Mouse (Mus musculus) left cerebral cortex, postnatal 4 days (tissue): Measurements from ENCODE around the gene Ptgfrn. TPM values are rescaled to one million over a fixed set of nuclear protein-coding genes. Genes with fewer than 3 reads are reported as not detected.

Experiments used
- DNase-seq: peaks from one replicate; pipeline ENCODE4 v3.0.0-alpha.2; 2022
- intact Hi-C: fragments of 180-260 bp; cut with DNase I; formaldehyde crosslinking; loops from one replicate; pipeline ENCODE4 v1.15.1; 2025
- total RNA-seq, 2 experiments: library from RNA; stranded (reverse); gene quantifications; 2 replicates each; pipeline ENCODE4 v1.2.3; 2021

Gene Ptgfrn
- total RNA-seq, 2 experiments from 2014 or later: 60.5 to 62.5 TPM

- no peak for DNase-seq
- intact Hi-C loops: no loop called here
Measured at GRCm38 (mm10) chr3:101117386-101117749, 7.3 kb upstream of the Ptgfrn start.

DNA sequence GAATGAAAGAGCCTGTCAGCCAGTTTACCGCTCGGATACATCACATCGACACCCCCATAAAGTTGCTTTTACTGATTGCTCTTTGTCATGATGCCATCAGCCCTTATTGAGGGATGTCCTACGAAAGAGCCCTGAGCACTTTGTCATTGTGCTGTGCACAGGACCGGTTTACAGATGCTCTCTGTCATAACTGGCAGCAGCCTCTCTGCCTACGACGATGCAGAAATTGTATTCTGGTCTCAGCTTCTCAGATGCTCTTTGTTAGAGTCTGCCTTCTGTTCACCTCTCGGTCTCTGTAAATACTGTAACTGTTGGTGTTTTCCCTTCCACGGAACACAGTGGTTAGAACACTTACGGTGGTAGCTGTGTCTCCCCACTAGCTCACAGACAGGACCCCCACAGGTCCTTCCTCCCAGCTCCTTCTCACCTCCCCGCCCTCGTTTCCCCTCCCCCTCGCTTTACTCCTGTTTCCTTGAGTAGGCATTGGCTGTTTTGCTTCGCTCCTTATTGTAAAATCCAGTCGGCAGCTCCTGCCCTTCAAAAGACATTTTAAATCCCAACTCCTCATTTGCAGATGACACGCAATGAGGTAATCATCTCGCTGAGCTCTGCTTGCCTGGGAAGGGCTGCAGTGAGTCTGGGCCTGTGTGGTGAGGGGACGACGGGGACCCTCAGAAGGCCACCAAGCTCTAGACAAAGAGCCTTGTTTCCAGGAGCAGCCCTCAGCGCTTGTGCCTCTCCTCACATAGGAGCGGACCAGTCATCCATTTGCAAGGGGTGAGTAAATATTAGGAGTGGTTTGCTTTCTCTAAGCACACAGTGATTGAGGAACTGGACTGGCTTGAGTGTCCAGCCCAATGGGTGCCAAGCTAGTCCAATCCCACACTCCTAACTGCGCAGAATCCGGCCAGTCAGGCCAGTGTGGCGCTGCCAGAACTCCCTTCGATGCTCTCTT, 6.6 kb upstream of the Ptgfrn start:
- no peak for DNase-seq
- intact Hi-C loops: no loop called here

DNA sequence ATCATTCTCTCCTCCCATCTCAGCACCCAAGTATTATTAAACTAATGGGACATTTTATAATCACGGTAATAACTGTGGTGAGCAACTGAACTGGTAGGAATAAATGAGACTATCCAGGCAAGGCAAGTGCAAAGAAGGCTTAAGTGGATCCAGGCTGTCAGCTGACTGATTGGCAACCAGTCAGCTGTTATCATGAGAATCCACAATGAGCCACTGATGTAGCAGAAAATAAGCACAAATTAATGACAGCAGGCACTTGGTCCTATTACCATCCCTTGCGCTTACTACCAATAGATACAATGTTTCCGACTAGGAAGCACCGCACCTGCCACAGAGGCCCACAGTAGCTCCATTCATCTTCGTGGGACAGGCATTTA, 2.4 kb upstream of the Ptgfrn start:
- no peak for DNase-seq
- intact Hi-C loops: no loop called here

GRCm38 (mm10) chr3:101111848-101112517, 1.9 kb upstream of the Ptgfrn start:
- intact Hi-C loops: no loop called here
- DNase-seq: no peak

DNA sequence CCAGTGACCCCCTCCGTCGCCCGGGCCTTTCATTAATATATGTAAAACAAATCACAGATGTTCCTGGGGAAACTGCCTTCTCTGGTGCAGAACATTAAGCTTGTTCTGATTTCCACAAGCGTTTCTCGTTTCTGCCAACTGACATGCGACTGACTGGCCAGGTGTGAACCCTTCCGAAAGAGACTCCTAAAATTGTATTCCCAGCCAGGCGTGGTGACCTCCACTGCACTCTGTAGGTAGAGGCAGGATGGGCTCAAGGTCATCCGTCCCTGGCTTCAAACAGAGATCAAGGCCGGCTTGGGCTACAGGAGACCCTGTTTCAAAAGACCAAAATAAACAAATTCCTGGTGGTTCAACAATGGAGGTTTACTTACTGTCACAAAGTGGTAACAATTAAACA, 1.2 kb upstream of the Ptgfrn start:
- intact Hi-C loops: no loop called here
- no peak for DNase-seq

DNA sequence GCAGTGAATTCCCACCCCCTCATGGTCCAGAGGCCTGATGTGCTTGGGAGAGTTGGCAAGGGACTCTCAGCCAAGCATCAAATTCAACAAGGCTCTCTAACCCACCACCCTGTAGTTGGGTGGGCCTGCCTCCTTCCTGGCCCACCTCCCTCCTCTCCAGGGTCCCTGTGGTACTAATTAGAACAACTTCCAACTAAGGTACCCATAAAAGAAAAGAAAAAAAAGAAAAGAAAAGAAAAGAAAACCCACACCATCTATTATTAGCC, 693 bp upstream of the Ptgfrn start:
- no peak for DNase-seq
- intact Hi-C loops: no loop called here

DNA sequence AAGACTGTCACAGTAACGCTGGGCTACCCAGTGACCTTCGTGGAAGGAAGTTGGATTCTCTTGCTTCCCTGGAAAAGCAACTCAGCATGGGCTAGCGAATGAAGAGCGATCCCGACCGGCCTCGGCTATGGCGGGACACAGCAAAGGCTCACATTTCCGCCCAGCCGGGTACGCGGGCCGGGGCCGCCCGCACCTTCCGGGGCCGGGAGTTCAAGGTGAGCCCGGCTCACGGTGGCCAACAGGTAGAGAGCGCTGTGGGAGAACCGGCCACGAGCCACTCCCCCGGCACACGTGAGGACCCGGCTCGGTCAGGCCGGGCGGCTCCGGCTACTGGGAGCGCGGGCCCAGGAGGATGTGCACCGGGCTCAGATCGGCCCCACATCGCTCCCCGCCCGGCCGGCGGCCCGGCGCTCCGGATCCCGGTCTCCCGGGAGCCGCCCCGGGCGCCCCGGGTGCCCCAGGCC, 488 bp downstream of the Ptgfrn start:
- intact Hi-C loops: loop anchor here (10.0 kb wide), 1 partner anchor 165 kb away; no protein-coding TSS in a partner anchor
- peak; percentile 30 for DNase-seq

GRCm38 (mm10) chr3:101108848-101109247, 1.2 kb downstream of the Ptgfrn start:
- intact Hi-C loops: loop anchor here (10.0 kb wide), 1 partner anchor 166 kb away; no protein-coding TSS in a partner anchor
- DNase-seq: peak; percentile 44

GRCm38 (mm10) chr3:101108282-101108681, 1.8 kb downstream of the Ptgfrn start:
- intact Hi-C loops: loop anchor here (10.0 kb wide), 1 partner anchor 167 kb away; no protein-coding TSS in a partner anchor
- no peak for DNase-seq

- DNase-seq: no peak
- intact Hi-C loops: loop anchor here (10.0 kb wide), 1 partner anchor 168 kb away; no protein-coding TSS in a partner anchor
Measured at GRCm38 (mm10) chr3:101106326-101106725, 3.8 kb downstream of the Ptgfrn start.

GRCm38 (mm10) chr3:101105486-101105885, 4.6 kb downstream of the Ptgfrn start:
- no peak for DNase-seq
- intact Hi-C loops: loop anchor here (10.0 kb wide), 1 partner anchor 169 kb away; no protein-coding TSS in a partner anchor

- intact Hi-C loops: loop anchor here (10.0 kb wide), 1 partner anchor 170 kb away; no protein-coding TSS in a partner anchor
- no peak for DNase-seq
Measured at GRCm38 (mm10) chr3:101104883-101105282, 5.2 kb downstream of the Ptgfrn start.

DNA sequence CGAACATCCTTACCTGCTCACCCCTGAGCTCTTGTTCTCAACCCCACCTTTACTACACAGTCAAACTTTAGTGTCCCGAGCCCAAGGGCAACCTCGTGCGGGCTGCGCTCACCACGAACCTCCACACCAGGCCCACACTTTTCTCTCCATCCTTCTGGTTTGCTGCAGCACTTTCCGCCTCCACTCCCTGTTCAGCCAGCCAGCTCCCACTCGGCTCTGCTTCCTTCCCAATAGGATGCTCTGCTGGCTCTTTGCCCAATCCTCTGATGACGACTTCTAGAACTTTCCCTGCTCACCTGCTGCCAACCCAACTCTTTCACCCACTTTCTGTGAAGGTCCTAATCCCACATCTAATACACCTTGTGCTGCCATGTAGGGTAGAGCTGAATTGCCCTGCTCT, 6.3 kb downstream of the Ptgfrn start:
- DNase-seq: peak; percentile 16
- intact Hi-C loops: loop anchor here (10.0 kb wide), 1 partner anchor 171 kb away; no protein-coding TSS in a partner anchor

DNA sequence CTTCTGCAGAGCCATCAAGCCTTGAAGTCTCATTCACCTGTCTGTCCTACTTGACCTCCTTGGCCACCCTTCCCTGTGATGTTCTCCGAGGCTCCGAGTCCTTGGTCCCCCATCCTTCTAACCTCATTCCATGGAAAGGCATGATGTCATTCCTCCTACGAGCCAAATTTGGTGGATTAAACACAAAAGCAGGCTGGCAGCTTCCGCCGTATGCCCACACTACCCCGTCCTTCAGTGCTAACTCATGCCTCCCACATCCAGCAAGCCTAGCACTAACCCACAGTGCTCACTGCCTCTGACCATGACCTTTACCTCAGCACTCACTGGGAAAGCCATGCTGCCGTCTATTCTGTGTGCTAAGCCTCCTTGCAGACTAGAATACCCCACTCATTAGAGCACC, 8.0 kb downstream of the Ptgfrn start:
- DNase-seq: peak; percentile 15
- intact Hi-C loops: loop anchor here (10.0 kb wide), 1 partner anchor 173 kb away; no protein-coding TSS in a partner anchor

DNA sequence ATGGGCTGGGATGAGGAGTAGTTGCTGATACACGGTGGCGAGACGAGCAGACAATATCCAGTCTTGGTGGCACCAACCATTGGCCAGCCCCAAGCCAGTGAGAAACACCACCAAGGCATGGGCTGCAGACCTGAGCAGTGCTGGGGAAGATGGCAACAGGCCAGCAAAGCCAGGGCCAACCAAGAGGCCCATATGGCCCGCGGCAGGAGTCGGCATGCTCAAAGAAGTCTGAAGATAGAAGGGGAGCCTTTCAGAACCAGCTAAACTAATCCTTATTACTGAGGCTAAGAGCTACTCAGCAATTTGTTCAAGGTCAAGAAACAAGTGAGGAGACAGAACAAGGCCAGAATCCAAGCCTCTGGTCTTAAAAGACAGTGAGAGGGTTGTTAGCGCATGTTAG, 8.9 kb downstream of the Ptgfrn start:
- intact Hi-C loops: loop anchor here (10.0 kb wide), 1 partner anchor 174 kb away; no protein-coding TSS in a partner anchor
- DNase-seq: peak; percentile 80

GRCm38 (mm10) chr3:101099701-101100357, 10.2 kb downstream of the Ptgfrn start:
- DNase-seq: no peak
- intact Hi-C loops: loop anchor here (10.0 kb wide), 1 partner anchor 175 kb away; no protein-coding TSS in a partner anchor

DNA sequence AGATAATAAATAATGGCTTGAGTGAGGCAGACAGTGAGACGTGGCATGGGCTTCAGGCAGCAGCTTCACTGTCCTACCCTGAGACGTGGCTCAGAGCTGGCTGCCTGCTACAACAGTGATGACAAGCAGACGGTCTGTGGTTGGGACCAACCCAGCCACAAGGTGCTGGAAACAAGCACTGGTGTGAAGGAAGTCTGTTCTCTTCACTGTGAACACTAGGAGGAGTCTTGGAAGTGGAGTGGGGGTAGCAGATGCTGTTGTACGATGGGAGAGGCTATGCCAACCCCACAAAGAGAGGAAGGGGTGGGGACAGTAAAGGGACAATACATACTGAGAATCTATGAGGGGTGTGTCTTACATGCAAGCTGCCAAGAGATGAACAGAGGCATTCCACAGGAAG, 12.0 kb downstream of the Ptgfrn start:
- intact Hi-C loops: no loop called here
- peak; percentile 69 for DNase-seq

GRCm38 (mm10) chr3:101097146-101097800, 12.8 kb downstream of the Ptgfrn start:
- DNase-seq: peak; percentile 49
- intact Hi-C loops: no loop called here

DNA sequence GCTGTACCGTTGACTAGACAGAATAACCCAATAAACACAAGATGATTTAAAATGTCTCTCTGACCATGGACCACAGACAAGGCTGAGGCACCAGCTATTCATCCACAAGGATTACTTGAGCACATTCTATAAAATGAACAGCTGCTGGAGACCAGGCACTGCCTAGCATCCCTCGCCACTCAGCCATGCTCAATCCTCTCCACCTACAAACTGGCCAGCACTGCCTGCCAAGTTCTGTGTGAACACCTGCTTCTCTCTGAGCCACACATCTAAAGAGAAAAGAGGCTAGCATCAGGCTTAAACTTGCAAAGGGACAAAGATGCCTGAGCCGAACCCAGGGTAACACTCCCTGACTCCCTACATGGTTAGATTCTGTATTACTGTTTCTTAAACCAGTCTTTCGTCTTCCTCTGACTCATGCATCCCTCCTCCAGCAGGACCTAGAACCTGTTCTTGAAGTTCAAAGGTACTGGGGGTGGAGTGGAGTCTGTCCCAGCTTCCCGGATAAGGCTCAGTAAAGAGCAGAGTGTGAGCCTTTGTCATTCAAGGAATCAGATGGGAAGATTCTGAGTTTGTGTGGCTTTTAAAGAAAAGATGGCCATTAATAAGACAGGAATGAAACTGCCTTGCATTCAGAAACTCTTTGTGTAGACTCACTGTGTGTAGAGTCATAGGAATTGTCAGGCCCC, 14.2 kb downstream of the Ptgfrn start:
- intact Hi-C loops: no loop called here

GRCm38 (mm10) chr3:101092202-101092601, 17.9 kb downstream of the Ptgfrn start:
- DNase-seq: no peak
- intact Hi-C loops: no loop called here

More for the DNA sequence above, 14.2 kb downstream of the Ptgfrn start:
- peak; percentile 62 for DNase-seq
